Mouse (Mus musculus) thymus, postnatal 10 days (tissue): Measurements from ENCODE around the gene Siah2.

Source experiments
- DNase-seq, 2 experiments: peaks; one replicate each; pipeline ENCODE4 v3.0.0; 2021; ENCODE audit warnings: low spot score in 2 of 2

Gene Siah2

GRCm38 (mm10) chr3:58663970-58664369 lies 28.2 kb downstream of the Siah2 start:
- no peak for DNase-seq

DNA sequence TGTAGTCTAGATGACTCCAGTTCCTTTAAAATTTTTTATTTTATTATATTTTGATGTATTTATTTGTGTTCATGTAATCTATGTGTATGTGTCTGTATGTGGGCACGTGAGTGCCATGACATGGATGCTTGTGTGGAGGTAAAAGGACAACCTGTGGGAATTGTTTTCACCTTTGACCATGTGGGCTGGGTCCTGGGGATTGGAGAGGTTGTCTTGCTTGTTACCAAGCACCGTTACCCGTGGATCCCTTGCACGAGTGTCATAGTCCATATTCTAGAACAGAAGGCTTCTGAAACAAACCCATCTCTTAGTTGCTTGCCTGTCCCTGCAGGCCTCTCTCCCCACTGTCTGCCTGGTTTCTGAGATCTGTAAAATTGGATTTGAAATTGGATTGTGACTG lies 31.6 kb downstream of the Siah2 start:
- no peak for DNase-seq

GRCm38 (mm10) chr3:58657356-58657755 lies 34.8 kb downstream of the Siah2 start:
- peak; percentile 20 to 64 for DNase-seq

GRCm38 (mm10) chr3:58655362-58656130 lies 36.7 kb downstream of the Siah2 start:
- peak; percentile 41 to 69 for DNase-seq

DNA sequence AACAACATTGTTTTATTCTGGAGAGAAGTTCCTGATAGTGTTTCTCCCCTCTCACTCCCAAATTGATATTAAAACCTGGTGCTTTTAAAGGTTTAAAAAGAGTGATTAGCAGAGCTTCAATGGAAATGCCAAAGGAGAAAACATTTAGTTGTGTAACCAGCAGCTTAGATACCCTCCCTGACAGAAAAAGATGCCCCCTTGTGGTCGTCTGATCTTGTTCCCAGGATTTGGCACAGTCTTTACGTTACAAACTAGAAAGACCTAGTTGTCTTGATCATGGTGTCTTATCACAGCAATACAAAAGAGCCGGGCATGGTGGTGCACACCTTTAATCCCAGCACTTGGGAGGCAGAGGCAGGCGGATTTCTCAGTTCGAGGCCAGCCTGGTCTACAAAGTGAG lies 38.3 kb downstream of the Siah2 start:
- peak in 1 of 2 experiments; percentile 36 for DNase-seq

- DNase-seq: no peak
Measured at GRCm38 (mm10) chr3:58650328-58650727, 41.9 kb downstream of the Siah2 start.

GRCm38 (mm10) chr3:58647179-58647578 lies 45.0 kb downstream of the Siah2 start:
- no peak for DNase-seq

- no peak for DNase-seq
Measured at GRCm38 (mm10) chr3:58646180-58646579, 46.0 kb downstream of the Siah2 start.

DNA sequence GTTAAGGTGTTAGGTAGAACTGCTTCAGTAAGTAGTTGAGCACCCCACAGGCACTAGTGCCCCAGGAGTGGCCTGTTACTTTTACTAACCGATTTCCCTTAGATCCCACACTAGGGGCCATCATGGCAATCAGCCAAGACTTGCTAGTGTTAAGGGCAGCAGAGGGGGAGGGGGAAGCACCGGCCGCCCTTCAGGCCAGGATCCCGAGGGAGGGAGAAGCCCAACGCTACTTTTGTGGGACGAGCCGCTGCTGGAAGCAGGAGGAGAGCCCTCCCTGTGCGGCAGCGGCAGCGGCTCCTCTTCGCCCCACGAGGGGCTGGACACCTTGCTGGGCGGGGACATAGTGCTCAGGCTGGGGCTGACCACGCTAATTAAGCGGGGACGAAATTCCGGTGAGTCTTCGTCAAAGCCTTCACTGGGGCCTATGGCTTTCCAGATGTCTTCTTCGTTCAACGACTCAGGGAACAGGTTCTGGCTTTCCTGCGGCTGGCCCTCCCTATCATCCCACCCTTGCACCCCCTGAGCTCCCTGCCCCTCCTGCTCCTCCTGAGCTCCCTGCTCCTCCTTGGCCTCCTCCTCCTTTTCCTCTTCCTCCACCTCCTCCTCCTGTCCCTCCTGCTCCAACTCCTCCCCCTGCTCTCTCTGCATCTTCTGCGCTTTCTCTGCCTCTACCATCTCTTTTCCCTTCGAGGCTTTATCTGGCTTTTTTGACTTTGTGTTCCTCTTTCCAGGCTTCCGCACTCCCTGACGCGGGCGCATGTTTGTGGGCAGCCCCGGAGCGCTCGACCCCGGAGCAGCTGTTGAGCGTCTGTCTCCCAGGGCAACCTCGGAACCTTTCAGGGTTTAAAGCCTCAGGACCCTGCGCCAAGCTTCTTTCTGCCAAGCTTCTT lies 55.5 kb downstream of the Siah2 start, which contains the start of gene Erich6:
Gene Erich6, minus strand, starts transcription at position 802 of the 890 bp plus-strand sequence.
- DNase-seq: no peak

DNA sequence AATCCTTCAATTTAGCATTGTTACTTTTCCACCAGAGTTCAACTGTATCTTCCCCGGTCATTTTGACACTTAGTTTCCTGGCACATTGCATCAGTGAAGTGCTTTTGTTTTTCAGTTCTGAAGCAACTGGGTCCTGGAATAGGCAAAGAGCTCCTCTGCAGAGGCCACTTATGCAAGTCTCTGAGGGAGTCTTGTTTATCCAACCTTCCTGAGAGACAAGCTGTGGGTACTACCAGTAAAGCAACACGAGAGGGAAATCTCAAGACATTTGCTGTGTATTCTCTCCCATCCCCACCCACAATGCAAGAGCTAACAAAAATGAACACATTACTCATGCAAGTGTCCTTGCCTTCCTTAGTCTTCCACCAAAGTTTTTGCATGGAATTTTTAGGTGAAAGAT lies 60.5 kb downstream of the Siah2 start:
- no peak for DNase-seq

DNA sequence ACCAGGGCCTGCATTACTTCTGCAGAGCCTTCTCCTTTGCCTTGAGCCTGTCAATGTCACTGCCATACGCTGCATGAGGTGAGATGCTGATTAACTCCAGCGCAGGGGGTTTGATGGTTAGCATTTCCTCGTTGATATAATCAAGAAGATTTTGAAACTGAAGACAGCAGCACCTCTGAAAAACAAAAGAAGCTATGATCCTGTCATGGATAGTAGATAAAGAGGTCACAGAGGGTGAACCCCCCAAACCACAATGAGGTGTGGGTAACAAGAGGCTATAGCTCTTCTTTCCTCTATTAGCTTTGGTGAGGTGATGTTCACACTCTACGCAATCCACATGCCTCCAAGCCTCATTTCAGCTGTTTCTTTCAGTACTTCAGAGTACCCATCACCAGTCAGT lies 67.2 kb downstream of the Siah2 start:
- no peak for DNase-seq
